Mouse (Mus musculus) right cerebral cortex, postnatal 25 days (tissue): ENCODE data around the gene Cdk2ap2.
"Not testable (repeated sequence)": the region's sequence is repeated elsewhere in the genome, so short reads cannot be mapped to it uniquely, and the experiment has no call there.

Experiments
- DNase-seq: peaks from one replicate; pipeline ENCODE4 v3.0.0; 2022

Gene Cdk2ap2

DNA sequence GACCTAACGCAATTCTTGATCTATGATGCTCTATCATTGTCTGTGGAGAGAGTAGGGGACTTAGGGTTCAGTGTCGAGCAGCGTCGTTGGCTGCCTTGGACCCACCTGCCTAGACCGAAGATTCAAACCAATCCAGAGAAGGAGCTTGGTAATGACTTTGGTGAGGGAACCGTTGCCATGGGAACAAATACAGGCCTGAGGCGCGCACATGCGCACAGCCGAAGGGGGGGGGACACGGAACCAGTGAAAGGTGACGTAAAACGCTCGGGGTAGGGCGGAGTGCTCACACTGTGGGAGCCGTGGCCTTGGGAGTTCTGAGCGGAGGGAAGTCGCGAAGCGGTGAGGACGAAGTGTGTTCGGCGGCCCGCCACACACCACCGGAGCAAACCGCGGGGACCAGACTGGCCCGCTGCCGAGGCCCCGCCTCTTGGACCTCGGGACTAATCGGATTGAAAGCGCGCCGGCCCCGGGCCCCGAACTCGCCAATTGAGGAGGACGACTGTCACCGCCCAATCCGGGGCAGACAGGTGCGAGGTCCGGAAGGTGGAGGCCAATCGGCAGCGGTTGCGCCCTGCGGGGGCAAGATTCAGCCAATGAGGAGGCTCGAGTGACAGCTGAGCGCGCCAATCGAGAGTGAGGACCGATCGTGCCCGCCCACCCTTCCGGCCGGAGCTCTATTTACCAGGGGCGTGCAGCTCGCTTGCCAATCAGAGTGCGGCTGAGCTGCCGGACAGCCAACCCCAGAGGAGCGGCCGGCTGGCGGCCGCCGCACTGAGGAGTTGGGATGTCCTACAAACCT lies at the start of gene Cdk2ap2:
Cdk2ap2 (plus strand) TSS at position 541 of the 799 bp plus-strand sequence.
- DNase-seq = peak; percentile 100

DNA sequence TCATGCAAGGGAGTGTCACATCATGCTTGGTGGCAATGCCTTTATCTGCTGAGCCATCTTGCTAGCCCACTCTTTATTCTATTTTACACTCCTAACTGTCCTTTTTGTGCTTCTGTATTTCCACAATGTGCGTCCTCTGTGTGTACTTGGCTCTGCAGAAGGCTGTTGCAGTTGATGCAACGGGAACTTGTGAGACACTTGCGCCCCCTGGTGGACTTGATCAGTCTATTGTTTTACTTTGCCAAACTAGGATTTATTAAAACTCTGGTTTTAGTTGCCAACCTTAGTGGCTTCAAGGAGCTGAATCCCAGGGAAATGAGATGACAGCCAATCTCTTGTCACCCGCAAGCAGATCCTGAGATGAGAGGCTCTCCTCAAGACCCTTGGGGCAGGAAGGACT lies 49.1 kb upstream of the Cdk2ap2 start:
- peak; percentile 37 for DNase-seq

DNA sequence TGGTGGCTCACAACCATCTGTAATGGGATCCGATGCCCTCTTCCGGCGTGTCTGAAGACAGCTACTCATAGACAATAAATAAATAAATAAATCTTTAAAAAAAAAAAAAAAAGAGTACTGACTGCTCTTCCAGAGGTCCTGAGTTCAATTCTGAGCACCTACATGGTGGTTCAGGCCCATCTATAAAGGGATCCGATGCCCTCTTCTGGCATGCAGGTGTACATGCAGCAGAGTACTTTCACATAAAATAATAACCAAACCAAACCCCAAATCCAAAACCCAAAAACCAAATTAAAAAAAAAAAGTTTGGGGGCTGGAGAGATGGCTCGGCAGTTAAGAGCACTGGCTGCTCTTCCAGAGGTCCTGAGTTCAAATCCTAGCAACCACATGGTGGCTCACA lies 47.9 kb upstream of the Cdk2ap2 start:
- not testable (repeated sequence) for DNase-seq

DNA sequence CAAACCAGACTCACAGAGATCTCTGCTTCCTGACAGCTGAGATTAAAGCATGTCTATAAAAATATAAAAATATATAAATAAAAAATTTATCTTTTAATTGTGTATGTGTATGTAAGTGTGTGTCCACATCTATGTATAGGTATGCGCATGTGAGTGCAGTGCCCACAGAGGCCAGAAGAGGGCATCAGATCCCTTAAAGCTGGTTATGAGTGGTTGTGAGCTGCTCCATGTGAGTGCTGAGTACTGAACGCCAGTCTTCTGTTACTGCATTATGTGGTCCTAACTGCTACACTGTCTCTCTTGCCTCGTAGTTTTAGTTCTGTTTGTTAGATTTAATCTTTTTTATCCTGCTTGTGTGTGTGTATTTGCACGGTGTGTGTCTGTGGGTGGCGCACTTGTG lies 46.0 kb upstream of the Cdk2ap2 start:
- no peak for DNase-seq

DNA sequence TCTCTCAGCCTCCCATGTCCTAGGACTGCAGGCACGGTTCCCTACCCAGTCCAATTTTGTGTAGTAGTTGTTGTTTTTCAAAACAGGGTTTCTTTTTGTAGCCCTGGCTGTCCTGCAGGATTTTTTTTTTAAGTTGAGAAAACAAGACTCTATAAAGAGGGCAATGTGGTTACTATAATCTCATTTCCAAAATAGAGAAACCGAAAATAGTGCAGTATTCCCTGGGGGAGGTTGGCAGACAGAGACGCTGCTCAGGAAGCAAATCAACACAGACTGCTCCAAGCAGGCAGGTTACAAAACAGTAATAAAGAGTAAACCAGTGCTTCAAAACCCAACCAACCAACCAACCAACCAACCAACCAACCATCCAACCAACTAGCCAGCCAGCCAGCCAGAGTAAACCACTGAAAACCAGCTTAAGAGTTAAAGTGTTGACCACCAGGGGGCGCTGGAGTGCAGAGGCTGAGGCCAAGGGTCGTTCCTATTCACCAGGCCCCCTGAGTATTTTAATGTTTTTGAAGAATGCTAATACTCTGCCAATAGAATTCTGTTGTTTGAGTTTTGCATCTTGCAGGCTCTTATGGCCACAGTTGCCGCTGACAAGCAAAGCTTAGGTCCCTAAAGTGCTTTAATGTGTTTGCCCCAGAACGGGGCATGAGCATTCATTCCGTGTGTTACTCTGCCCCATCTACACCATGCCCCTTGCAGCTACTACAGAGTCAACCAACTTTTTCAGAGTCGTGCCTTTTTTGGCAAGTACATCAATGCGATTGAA lies 45.1 kb upstream of the Cdk2ap2 start:
- no peak for DNase-seq

DNA sequence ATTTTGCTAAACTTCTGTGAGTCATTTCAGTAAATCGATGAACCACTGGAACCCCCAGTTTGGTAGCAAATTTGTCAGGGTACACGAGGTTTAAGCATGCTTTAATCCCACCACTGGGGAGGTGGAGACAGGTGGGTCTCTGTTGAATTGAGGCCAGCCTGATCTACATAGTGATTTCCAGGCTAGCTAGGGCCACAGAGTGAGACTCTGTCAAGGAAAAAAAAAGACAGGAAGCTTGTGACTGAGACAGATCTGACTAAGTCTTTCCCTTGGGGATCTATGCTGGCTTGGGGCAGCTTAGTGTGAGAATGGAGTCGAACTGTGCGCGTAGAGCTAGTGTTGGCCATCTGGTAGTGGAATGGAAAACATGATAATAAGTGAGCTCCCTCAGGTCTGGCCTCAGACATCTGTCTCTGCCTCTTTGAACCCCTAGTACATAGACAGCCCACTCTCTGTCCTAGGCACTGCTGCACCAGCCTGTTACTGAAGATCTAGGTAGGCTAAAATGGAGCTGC lies 44.4 kb upstream of the Cdk2ap2 start:
- DNase-seq = no peak

DNA sequence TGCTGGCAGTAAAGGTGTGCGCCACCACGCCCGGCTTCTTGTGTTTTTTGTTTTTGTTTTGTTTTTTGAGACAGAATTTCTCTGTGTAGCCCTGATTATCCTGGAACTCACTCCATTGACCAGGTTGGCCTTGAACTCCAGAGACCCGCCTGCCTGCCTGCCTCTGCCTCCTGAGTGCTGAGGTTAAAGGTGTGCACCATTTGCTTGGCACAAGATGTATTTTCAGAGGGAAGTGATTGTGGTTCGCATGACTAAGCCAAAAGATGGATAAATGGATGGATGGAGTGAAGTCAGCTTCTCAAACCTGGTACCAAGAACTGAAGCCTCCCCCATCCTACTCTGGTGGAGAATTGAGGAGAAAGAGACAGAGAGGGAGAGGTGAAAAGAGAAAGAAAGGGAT lies 42.4 kb upstream of the Cdk2ap2 start:
- no peak for DNase-seq

DNA sequence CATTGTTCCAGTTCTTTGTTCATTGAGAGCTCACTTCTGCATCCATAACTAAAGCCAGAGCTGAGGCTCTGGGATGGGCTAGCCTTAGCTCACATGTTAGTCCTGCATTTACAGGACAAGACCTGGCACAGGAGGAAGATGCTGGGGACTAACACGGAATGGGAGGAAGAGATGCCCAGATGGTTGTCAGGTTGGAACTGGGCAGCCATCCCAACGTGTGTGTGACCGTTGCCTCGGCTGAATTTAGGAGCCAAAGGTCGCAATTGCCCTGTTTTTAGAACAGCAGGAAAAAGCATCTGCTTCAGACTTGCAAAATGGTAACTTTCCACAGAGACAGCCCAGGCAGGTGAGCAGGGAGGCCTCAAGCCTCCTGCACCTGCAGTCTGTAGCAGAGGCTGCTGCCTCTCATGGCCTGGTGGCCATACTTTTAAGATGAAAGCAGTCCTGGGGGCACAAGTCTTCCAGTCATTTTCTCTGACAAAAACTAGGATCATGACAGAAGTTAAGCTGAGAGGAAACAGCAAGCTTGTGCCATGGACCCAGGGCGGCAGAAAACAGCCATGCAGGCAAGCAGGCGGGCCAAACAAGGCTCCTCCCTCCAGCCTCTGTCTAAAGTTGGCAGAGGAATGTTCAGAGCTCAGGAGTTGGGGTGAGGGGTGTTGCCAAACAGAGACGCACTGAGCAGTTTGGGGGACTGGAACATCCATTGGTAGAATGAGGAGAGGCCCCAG lies 41.6 kb upstream of the Cdk2ap2 start:
- DNase-seq = no peak

DNA sequence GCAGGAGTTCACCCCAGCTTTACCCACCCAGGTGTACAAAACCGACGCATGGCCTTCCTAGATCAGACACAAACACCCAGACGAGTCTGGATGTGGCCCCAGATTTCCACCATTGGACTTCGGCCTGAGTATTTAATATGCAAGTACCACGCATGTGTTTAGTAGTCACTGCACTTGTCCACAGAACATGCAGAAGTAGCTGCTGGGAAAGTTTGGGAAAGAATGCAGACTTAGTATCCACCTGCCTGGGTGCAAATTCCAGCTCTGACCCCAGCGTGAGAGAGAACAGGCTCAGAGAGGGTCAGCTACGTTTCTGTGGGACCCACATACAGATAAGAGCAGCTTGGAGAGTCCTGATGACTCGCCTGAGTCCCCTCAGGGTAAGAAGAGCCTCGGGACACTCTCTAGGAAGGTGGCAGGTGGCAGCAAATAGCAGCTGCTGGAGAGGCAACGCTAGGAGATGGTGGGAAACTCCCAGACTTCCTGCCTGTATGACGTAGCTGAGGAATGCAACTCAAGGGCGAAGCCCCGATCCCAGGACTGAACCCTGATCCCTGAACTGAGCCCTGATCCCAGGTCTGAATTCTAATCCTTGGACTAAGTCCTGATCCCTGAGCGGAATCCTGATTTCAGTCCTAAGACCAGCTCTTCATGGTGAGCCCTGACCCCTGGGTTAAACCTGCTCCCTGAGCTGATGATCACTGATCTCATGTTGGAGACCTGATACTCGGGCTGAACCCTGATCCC lies 40.9 kb upstream of the Cdk2ap2 start:
- DNase-seq = no peak

DNA sequence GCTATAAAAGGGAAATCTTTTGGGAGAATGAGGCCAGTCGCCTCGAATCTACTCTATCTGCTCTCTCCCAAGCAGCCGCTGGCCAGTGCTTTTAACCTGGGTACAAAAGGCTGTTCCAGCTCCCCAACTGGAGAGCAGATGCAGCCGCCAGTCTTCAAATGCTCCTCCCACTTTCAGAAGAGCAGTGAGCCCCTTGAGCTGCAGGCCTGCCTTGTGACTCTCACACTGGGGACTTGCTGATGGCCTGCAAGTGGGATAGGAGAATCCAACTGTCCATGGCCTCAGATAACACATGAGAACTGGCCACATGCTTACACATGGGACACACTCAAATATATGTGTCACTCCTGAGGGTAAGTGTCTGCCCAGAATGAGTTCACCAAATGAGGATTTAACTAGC lies 40.3 kb upstream of the Cdk2ap2 start:
- DNase-seq = no peak

DNA sequence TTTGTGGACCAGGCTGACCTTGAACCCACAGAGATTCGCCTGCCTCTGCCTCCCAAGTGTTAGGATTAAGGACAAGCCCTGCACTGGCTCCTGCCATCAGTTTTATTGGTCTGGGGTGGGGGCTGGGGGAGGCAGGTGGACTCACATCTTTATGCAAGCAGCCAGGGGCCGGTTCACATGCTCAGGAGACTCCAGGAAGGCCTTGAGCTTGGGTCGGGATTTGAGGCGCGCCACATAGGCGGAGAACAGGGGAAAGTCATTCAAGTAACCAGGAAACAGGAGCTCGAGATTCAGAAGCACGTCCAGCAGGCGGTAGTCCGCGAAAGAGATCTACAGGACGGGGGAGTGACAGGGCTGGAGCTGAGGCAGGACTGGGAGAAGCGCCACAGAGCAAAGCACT lies 39.6 kb upstream of the Cdk2ap2 start:
- DNase-seq = no peak

DNA sequence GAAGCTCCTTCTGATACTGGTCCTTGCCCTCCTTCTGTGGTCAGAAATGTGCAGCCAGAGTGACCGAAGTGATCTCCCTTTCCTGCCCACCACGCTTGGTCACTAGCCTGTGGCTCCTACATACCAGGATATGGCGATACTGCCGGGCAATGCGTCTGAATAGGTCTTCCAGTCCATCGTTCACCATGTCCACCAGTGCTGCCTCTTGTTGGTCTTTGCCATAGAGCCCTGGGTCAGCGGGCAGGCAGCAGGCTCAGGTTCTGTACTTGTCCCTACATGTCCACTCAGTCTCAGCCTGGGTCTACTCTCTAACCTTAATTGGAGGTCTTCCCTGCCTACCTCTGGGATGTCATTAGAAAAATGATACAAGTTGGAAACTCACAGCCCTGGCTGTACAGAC lies 39.0 kb upstream of the Cdk2ap2 start:
- DNase-seq = no peak

DNA sequence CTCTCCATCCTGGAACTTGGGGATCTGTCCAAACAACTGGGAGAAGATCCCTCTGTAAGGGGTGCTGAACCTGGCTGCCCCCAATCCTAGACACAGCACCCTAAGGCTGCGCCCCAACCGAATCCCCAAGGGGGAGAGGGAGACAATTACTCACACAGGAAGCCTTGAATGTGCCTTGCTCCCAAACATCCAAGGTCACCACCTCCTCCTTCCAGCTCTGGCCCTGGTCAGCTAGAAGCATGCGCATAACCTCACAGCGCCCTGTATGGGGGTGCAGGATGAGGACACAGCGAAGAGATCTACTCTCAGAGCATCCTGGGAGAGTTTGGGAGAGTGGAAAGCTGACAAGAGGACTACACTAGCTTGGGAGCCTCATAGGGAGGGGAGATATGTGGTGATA lies 38.4 kb upstream of the Cdk2ap2 start:
- DNase-seq = no peak

DNA sequence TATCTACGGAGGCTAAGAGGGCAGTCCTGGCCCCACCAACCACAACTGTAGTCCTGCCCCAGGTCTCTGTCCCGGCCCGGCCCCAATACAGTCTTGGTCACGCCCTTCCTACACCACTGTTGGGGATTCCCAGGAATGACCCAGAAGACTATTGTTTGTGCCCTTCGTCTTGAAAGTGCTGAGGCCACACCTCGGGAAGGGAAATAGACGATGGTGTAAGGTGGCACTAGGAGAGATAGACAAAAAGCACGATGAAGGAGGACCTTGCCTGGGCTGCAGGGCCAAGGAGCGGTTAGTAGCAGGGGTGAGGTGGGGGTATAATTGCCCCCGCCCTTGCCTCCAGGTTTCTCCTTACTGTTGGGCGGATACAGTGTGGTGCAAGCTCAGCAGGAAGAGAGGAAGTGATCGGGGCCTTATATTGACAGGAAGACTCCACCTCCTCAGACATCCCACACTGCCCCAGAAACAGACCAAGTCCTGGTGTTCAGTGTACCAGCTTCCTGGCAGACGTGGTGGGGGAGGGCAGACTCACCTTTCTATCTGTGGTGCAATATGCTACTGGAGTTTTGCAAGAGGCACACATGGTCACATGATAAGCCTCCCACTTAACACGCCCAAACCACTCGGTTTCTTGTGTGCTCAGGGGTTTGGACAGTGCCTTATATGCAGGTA lies 37.8 kb upstream of the Cdk2ap2 start, which contains the start of gene Gstp3:
Gstp3 (minus strand) TSS at position 501 of the 672 bp plus-strand sequence.
- no peak for DNase-seq

DNA sequence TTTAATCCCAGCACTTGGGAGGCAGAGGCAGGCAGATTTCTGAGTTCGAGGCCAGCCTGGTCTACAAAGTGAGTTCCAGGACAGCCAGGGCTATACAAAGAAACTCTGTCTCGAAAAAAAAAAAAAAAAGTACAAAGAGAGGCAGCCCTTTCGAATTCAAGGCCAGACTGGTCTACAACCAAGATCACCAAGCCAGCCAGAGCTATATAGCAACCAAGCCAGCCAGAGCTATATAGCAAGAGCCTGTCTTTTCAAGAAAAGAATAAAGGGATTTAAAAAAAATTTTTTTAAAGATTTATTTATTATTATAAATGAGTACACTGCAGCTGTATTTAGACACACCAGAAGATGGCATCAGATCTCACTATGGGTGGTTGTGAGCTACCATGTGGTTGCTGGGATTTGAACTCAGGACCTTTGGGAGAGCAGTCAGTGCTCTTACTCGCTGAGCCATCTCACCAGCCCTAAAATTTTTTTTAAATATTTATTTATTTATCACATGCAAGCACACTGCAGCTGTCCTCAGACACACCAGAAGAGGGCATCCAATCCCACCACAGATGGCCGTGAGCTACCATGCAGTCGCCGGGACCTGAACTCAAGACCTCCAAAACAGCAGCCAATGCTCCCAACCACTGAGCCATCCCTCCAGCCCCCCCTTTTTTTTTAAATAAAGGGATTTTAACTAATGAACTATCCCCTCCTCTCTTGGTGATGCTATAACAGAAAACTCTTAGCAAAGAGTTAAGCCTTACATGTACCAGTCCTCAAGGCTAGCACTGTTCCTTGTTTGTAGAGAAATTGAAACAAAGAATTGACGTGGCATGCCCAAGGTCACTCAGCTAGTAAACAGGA lies 36.7 kb upstream of the Cdk2ap2 start:
- DNase-seq = not testable (repeated sequence)

DNA sequence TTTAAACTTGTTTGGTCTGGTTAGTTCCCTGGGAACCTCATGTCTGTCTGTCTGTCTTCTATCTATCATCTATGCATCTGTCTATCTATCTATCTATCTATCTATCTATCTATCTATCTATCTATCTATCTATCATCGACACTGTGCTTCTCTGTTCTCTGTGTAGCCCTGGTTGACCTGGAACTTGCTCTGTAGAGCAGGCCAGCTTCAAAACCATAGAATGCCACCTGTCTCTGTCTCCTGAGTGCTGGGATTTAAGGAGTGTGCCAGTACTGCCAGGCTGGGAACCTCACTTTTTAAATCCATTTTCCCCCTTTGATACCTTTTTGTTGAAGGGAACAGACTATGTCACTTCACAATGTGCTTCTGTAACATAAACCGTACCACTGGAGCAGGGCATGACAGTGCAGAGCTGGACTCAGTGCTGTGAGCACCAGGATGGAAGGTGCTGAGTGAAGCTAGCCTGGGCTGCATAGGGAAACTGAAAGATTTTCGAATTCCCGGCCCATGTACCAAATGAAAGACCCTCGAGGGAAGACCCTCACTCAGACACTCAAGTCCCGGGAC lies 36.0 kb upstream of the Cdk2ap2 start:
- DNase-seq = no peak

DNA sequence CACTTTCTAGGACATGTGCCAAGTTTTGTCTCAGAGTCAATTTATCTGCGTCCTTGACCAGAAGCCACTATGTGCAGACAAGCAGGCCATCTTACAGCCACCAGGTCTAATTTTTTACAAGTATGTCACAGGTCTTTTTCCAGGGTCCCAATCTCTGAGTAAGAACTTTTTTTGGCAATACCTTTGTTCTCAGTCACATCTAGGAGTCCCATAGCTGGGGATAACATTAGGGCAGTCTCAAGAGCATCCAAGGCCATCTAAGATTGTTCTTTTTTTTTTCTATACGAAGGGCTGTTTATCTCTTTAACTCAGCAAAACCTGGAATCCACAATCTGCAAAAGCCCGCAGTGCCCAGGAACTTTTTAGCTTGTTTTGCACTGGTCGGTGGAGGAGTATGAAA lies 33.6 kb upstream of the Cdk2ap2 start:
- DNase-seq = not testable (repeated sequence)

DNA sequence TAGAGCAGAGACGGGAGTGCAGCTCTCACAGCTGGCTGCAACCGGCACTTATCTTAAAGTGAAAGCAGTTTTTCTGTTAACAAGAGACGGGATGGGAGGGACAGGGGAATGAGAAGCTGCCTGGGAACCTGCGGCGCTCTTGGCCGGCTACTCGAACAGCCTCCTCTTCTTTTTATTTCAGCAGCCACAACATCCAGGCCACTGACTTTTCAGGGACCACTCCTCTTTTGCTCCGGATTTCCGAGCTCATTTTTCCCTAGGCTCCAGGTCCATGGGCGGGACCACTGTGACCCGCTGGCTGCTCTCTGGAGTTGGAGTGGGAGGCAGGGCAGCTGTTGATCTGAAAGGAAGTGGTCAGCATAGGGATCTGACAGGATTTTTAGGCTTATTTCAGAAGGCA lies 32.5 kb upstream of the Cdk2ap2 start:
- DNase-seq = not testable (repeated sequence)

DNA sequence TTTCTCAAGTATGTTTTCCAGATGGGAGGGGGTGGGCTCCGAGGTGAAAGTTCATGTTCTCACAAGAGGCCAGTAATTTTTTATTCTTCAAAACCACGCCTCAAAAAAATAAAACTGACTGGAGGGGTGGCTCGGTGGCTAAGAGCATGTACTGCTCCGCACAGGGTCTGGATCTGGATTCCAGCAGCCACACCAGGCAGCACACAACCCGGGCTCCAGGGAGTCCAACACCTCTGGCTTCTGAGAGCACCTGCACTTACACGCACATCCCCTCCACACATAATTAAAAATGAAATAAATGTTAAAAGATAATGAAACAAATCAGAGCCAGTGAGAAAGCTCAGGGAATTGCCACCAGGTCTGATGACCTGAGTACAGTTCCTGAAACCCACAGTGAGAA lies 30.7 kb upstream of the Cdk2ap2 start:
- DNase-seq = no peak

DNA sequence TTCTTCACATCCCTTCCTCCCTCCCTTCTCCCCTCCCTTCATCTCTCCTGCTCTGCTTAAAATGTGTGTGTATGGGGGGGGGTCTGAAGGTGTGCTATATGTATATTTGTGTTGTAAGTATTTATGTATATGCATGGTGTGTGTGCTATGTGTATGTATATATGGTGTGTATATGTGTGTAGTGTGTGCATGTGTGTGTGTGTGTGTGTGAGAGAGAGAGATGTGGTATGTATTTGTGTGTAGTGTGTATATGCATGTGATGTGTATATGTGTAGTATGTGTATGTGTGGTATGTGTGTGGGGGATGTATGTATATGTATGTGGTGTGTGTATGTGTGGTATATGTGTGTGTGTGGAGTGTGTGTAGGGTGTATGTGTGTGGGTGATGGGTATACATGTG lies 30.1 kb upstream of the Cdk2ap2 start:
- no peak for DNase-seq

DNA sequence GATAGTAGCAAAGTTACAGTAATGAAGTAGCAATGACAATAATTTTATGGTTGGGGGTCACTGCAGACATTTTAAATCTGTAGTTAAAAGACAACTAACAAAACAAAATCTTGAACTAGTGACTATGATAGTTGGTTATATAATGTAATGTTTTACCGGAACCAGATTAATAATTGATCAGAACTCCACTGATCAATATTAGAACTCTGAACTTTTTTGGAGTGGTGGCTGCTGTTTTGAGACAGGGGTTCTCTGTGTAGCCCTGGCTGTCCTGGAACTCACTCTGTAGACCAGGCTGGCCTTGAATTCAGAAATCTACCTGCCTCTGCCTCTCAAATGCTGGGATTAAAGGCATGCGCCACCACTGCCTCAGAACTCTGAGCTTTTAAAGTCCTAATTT lies 28.7 kb upstream of the Cdk2ap2 start:
- DNase-seq = not testable (repeated sequence)
